Comparison of ENCODE assay signal across 10 mouse cellular contexts in genomic region chr9:18385782-18386181, GRCm38 (mm10). TPM values are rescaled to one million over a fixed set of nuclear protein-coding genes. Genes with fewer than 3 reads are reported as not detected.
DNase-seq lines count a peak whose midpoint lies in the region; ATAC-seq and TF ChIP-seq lines count a peak whose summit lies in the region.
"Had no signal": no experiment of that assay in that cellular context is flagged by ENCODE, and none has a peak within 500 bp of the region (broad histone marks: within the 10 kb centered on the region; RNA-seq: fewer than 3 reads in every experiment).

No protein-coding gene starts in this region.

- no peaks in the 10 kb centered on the region for H3K27me3 ChIP-seq in embryonic facial prominence, embryonic 14.5 days (replicated peaks; ENCODE audit: control insufficient read depth, insufficient read depth, low read length)
- H3K27me3 ChIP-seq in hindbrain, embryonic 13.5 days = no peaks in the 10 kb centered on the region

- no peak for ATAC-seq in embryonic facial prominence, embryonic 14.5 days (ENCODE audit: low read depth)
- no peak for ATAC-seq in hindbrain, embryonic 13.5 days (ENCODE audit: low FRiP score)

- DNase-seq in lung, adult 2 months = no peak
- DNase-seq in lung, postnatal 14 days = no peak
- DNase-seq in embryonic facial prominence, embryonic 14.5 days (ENCODE audit: low spot score) = peak; percentile 42
- DNase-seq in ovary, postnatal 10 days (ENCODE audit: low spot score) = peak; percentile 15
- DNase-seq in cerebellum, postnatal 4 days (ENCODE audit: low spot score in 2 of 2) = no peak
- DNase-seq in urinary bladder, postnatal 10 days (ENCODE audit: low spot score) = no peak
- DNase-seq in spleen, postnatal 14 days (ENCODE audit: low spot score in 2 of 2) = no peak
- DNase-seq: thymus, adult 2 months had no signal

- H3K27ac ChIP-seq in embryonic facial prominence, embryonic 14.5 days (replicated peaks; ENCODE audit: low read depth, low read length) = peak overlapping the region; percentile 39; the same call in 1 of the 2 replicates
- H3K27ac ChIP-seq in hindbrain, embryonic 13.5 days = peak overlapping the region; percentile 30; the same call in 1 of the 2 replicates

- no peak for TF ChIP-seq CTCF in lung, adult 2 months (IDR thresholded peaks at IDR 0.05; ENCODE audit: insufficient read depth, low read length)

- peak overlapping the region; percentile 31 for H3K4me3 ChIP-seq in lung, adult 2 months (replicated peaks; ENCODE audit: extremely low read depth, low read depth, low read length)
- H3K4me3 ChIP-seq in embryonic facial prominence, embryonic 14.5 days (ENCODE audit: low read depth, low read length) = peak overlapping the region; percentile 18; the same call in 1 of the 2 replicates
- H3K4me3 ChIP-seq in hindbrain, embryonic 13.5 days = no peak overlapping the region

- H3K9ac ChIP-seq in embryonic facial prominence, embryonic 14.5 days (ENCODE audit: low read depth, low read length) = peak overlapping the region; percentile 41
- no peak overlapping the region for H3K9ac ChIP-seq in hindbrain, embryonic 13.5 days

- H3K4me2 ChIP-seq in embryonic facial prominence, embryonic 14.5 days (ENCODE audit: low read depth, low read length) = peak overlapping the region; percentile 37
- no peak overlapping the region for H3K4me2 ChIP-seq in hindbrain, embryonic 13.5 days

- WGBS in lung, adult 2 months = 22% methylated on average over 6 of the region's 6 CpGs
- WGBS in embryonic facial prominence, embryonic 14.5 days = 16% methylated on average over 6 of the region's 6 CpGs
- WGBS in hindbrain, embryonic 13.5 days = 26% methylated on average over 6 of the region's 6 CpGs

- H3K9me3 ChIP-seq in embryonic facial prominence, embryonic 14.5 days (ENCODE audit: control insufficient read depth, low read length) = no peaks in the 10 kb centered on the region
- no peaks in the 10 kb centered on the region for H3K9me3 ChIP-seq in hindbrain, embryonic 13.5 days

- TF ChIP-seq POLR2A in lung, adult 2 months (IDR thresholded peaks at IDR 0.05; ENCODE audit: borderline replicate concordance, extremely low read depth, low read depth, low read length) = no peak

- no peaks in the 10 kb centered on the region for H3K36me3 ChIP-seq in embryonic facial prominence, embryonic 14.5 days (ENCODE audit: control insufficient read depth, insufficient read depth, low read length)
- no peaks in the 10 kb centered on the region for H3K36me3 ChIP-seq in hindbrain, embryonic 13.5 days

- H3K4me1 ChIP-seq in lung, adult 2 months (ENCODE audit: control insufficient read depth, insufficient read depth, low read length) = no peaks in the 10 kb centered on the region
- peaks cover 6% of the 10 kb centered on the region; the same call in 1 of the 2 replicates for H3K4me1 ChIP-seq in embryonic facial prominence, embryonic 14.5 days (ENCODE audit: control insufficient read depth, insufficient read depth, low read length)
- H3K4me1 ChIP-seq in hindbrain, embryonic 13.5 days (replicated peaks) = no peaks in the 10 kb centered on the region

RNA-seq across cellular contexts. Expression of gene Naalad2, which starts 17.0 kb away (rescaled TPM):
- 1.1 and 1.5 TPM in 2 replicates for polyA plus RNA-seq in lung, adult 2 months (2012; rRNA removed)
- 7.4 and 7.7 TPM in 2 replicates for polyA plus RNA-seq in embryonic facial prominence, embryonic 14.5 days (2014; fragmentation: Nextera tagmentation; extraction: Ambion mirVana)
- 2.0 and 2.5 TPM in 2 replicates for polyA plus RNA-seq in hindbrain, embryonic 13.5 days (2015; fragmentation: Nextera tagmentation; extraction: Ambion mirVana)

RNA-seq across cellular contexts. Expression of gene Ubtfl1, which starts 18.4 kb away (rescaled TPM):
- not detected in 2 replicates for polyA plus RNA-seq in lung, adult 2 months (2012; rRNA removed)
- not detected in 2 replicates for polyA plus RNA-seq in embryonic facial prominence, embryonic 14.5 days (2014; fragmentation: Nextera tagmentation; extraction: Ambion mirVana)
- polyA plus RNA-seq in hindbrain, embryonic 13.5 days (2015; fragmentation: Nextera tagmentation; extraction: Ambion mirVana) = not detected in 2 replicates
- polyA plus RNA-seq: liver, embryonic 16.5 days; thymus, adult 2 months had no signal

RNA-seq across cellular contexts. Expression of gene Mbd3l2, which starts 44.7 kb away (rescaled TPM):
- not detected in 2 replicates for polyA plus RNA-seq in lung, adult 2 months (2012; rRNA removed)
- not detected in 2 replicates for polyA plus RNA-seq in embryonic facial prominence, embryonic 14.5 days (2014; fragmentation: Nextera tagmentation; extraction: Ambion mirVana)
- 0.08 TPM in 1 of 2 replicates, not detected in the other for polyA plus RNA-seq in hindbrain, embryonic 13.5 days (2015; fragmentation: Nextera tagmentation; extraction: Ambion mirVana)
- polyA plus RNA-seq: liver, embryonic 16.5 days; thymus, adult 2 months had no signal

Comparison
In these comparisons a context has a peak if more than half of its experiments do, and no peak if none do; other contexts are left out.
1. DNase-seq: peak in embryonic facial prominence, embryonic 14.5 days (single experiment) and ovary, postnatal 10 days (single experiment); none in lung, adult 2 months (single experiment), lung, postnatal 14 days (single experiment), cerebellum, postnatal 4 days (0 of 2), urinary bladder, postnatal 10 days (single experiment) and spleen, postnatal 14 days (0 of 2).